Mouse (Mus musculus) heart, embryonic 15.5 days (tissue): ENCODE results near the gene Smoc1. TPM values are rescaled to one million over a fixed set of nuclear protein-coding genes. Genes with fewer than 3 reads are reported as not detected.
A peak's percentile ranks its signal among the peaks of the same experiment; 100 is the strongest.

Source experiments
- ATAC-seq: fragments of 200-750 bp; cut with Nextera tagmentation; replicated peaks from 2 replicates; pipeline ENCODE4 v1.8.0; 2017; ENCODE audit warnings: low read depth, moderate TSS enrichment; ENCODE audit not compliant: insufficient number of reproducible peaks, insufficient read depth, low FRiP score
- H3K27ac ChIP-seq: fragments of 300-500 bp; sonication (generic); 2 replicates; pipeline ENCODE4 v1.5.1; 2015; ENCODE audit warnings: mild to moderate bottlenecking, inconsistent platforms
- H3K27me3 ChIP-seq: fragments of 300-500 bp; sonication (generic); 2 replicates; pipeline ENCODE4 v1.6.1; 2015; ENCODE audit warnings: inconsistent platforms
- H3K36me3 ChIP-seq: fragments of 300-500 bp; sonication (generic); 2 replicates; pipeline ENCODE4 v1.6.1; 2015; ENCODE audit warnings: mild to moderate bottlenecking, inconsistent platforms
- H3K4me1 ChIP-seq: fragments of 300-500 bp; sonication (generic); replicated peaks from 2 replicates; pipeline ENCODE4 v1.6.1; 2015; ENCODE audit warnings: inconsistent platforms
- H3K4me2 ChIP-seq: fragments of 300-500 bp; sonication (generic); 2 replicates; pipeline ENCODE4 v1.6.1; 2015; ENCODE audit warnings: inconsistent platforms, mild to moderate bottlenecking, moderate library complexity
- H3K4me3 ChIP-seq: fragments of 300-500 bp; sonication (generic); 2 replicates; pipeline ENCODE4 v1.5.1; 2015; ENCODE audit warnings: mild to moderate bottlenecking, inconsistent platforms
- H3K9ac ChIP-seq: fragments of 300-500 bp; sonication (generic); 2 replicates; pipeline ENCODE4 v1.6.1; 2015; ENCODE audit warnings: mild to moderate bottlenecking, inconsistent platforms
- H3K9me3 ChIP-seq: fragments of 300-500 bp; sonication (generic); replicated peaks from 2 replicates; pipeline ENCODE4 v1.6.1; 2016; ENCODE audit warnings: inconsistent platforms
- WGBS: fragments of 180-500 bp; shearing (Covaris S2); methylation state at CpG from one replicate; pipeline ENCODE4 v1.1.7; 2015; ENCODE audit warnings: mixed read lengths; 5-methylcytosine and 5-hydroxymethylcytosine counted together
- polyA plus RNA-seq: library from polyadenylated mRNA; unstranded; fragments of >200 nt; fragmentation: Nextera tagmentation; extraction: Ambion mirVana; gene quantifications from 2 replicates; pipeline ENCODE4 v1.2.1, GENCODE M21; 2015

Gene Smoc1
- polyA plus RNA-seq, 1 experiment from 2014 or later: 7.0 TPM

GRCm38 (mm10) chr12:81133055-81133665 is 106.6 kb downstream of the Smoc1 start:
- ATAC-seq: no peak
- 63% methylated on average over 4 of the region's 4 CpGs for WGBS
- no peaks in the 10 kb centered on the region for H3K9me3 ChIP-seq
- no peak overlapping the region for H3K4me2 ChIP-seq
- no peak overlapping the region for H3K27ac ChIP-seq
- no peaks in the 10 kb centered on the region for H3K27me3 ChIP-seq
- H3K4me1 ChIP-seq: no peaks in the 10 kb centered on the region
- H3K4me3 ChIP-seq: no peak overlapping the region
- H3K36me3 ChIP-seq: no peaks in the 10 kb centered on the region
- H3K9ac ChIP-seq: no peak overlapping the region

- H3K36me3 ChIP-seq: no peaks in the 10 kb centered on the region
- H3K4me3 ChIP-seq: no peak overlapping the region
- H3K27me3 ChIP-seq: no peaks in the 10 kb centered on the region
- no peak overlapping the region for H3K4me2 ChIP-seq
- H3K9ac ChIP-seq: no peak overlapping the region
- ATAC-seq: no peak
- no peaks in the 10 kb centered on the region for H3K9me3 ChIP-seq
- no peak overlapping the region for H3K27ac ChIP-seq
- WGBS: 76% methylated on average over 6 of the region's 6 CpGs
- H3K4me1 ChIP-seq: peaks cover 5% of the 10 kb centered on the region; the same call in 1 of the 2 replicates
Measured at GRCm38 (mm10) chr12:81138217-81138616, 111.6 kb downstream of the Smoc1 start.

GRCm38 (mm10) chr12:81139463-81139862 is 112.9 kb downstream of the Smoc1 start:
- no peaks in the 10 kb centered on the region for H3K9me3 ChIP-seq
- no peak overlapping the region for H3K4me2 ChIP-seq
- H3K4me1 ChIP-seq: peaks cover 13% of the 10 kb centered on the region
- H3K9ac ChIP-seq: no peak overlapping the region
- no peaks in the 10 kb centered on the region for H3K27me3 ChIP-seq
- no peak overlapping the region for H3K4me3 ChIP-seq
- H3K27ac ChIP-seq: no peak overlapping the region
- no peak for ATAC-seq
- 79% methylated on average over 6 of the region's 6 CpGs for WGBS
- H3K36me3 ChIP-seq: no peaks in the 10 kb centered on the region

GRCm38 (mm10) chr12:81140594-81141328 is 114.2 kb downstream of the Smoc1 start:
- ATAC-seq: 0 out of 2 replicates have a peak, but pooled peaks have one; percentile 24
- WGBS: 42% methylated on average over 9 of the region's 9 CpGs
- Histone ChIP-seq H3K9ac (no peak overlapping the region), H3K27me3 (no peaks in the 10 kb centered on the region), H3K9me3 (no peaks in the 10 kb centered on the region), H3K4me3 (no peak overlapping the region), H3K27ac (no peak overlapping the region), H3K4me1 (peaks cover 13% of the 10 kb centered on the region), H3K36me3 (no peaks in the 10 kb centered on the region), H3K4me2 (no peak overlapping the region)

- WGBS: 55% methylated on average over 7 of the region's 7 CpGs
- H3K9ac ChIP-seq: no peak overlapping the region
Measured at GRCm38 (mm10) chr12:81141329-81141711, 114.7 kb downstream of the Smoc1 start.

GRCm38 (mm10) chr12:81142231-81142630 is 115.6 kb downstream of the Smoc1 start:
- H3K9me3 ChIP-seq: no peaks in the 10 kb centered on the region
- ATAC-seq: no peak
- H3K9ac ChIP-seq: no peak overlapping the region
- no peak overlapping the region for H3K4me2 ChIP-seq
- no peaks in the 10 kb centered on the region for H3K36me3 ChIP-seq
- H3K27me3 ChIP-seq: no peaks in the 10 kb centered on the region
- WGBS: 73% methylated on average over 3 of the region's 3 CpGs
- H3K27ac ChIP-seq: no peak overlapping the region
- H3K4me3 ChIP-seq: no peak overlapping the region
- H3K4me1 ChIP-seq: peaks cover 13% of the 10 kb centered on the region

More at GRCm38 (mm10) chr12:81141329-81141711, 114.7 kb downstream of the Smoc1 start:
- H3K27ac ChIP-seq: no peak overlapping the region
- ATAC-seq: peak; percentile 16; the same call in 1 of the 2 replicates
- no peak overlapping the region for H3K4me3 ChIP-seq
- H3K4me2 ChIP-seq: no peak overlapping the region
- H3K9me3 ChIP-seq: no peaks in the 10 kb centered on the region
- no peaks in the 10 kb centered on the region for H3K27me3 ChIP-seq
- no peaks in the 10 kb centered on the region for H3K36me3 ChIP-seq
- H3K4me1 ChIP-seq: peaks cover 13% of the 10 kb centered on the region

GRCm38 (mm10) chr12:81144201-81144600 is 117.6 kb downstream of the Smoc1 start:
- Histone ChIP-seq H3K4me3 (no peak overlapping the region), H3K4me1 (peaks cover 13% of the 10 kb centered on the region), H3K36me3 (no peaks in the 10 kb centered on the region), H3K9me3 (no peaks in the 10 kb centered on the region), H3K9ac (no peak overlapping the region), H3K27me3 (no peaks in the 10 kb centered on the region), H3K27ac (no peak overlapping the region), H3K4me2 (peak overlapping the region; percentile 38)
- WGBS: 21% methylated on average over 10 of the region's 10 CpGs
- no peak for ATAC-seq

- no peak for ATAC-seq
- Histone ChIP-seq H3K27ac (no peak overlapping the region), H3K4me2 (no peak overlapping the region), H3K9ac (no peak overlapping the region), H3K4me1 (peaks cover 11% of the 10 kb centered on the region), H3K4me3 (no peak overlapping the region), H3K9me3 (no peaks in the 10 kb centered on the region), H3K27me3 (no peaks in the 10 kb centered on the region), H3K36me3 (no peaks in the 10 kb centered on the region)
- WGBS: 60% methylated on average over 10 of the region's 10 CpGs
Measured at GRCm38 (mm10) chr12:81146417-81147180, 120.0 kb downstream of the Smoc1 start.

- no peak for ATAC-seq
- 86% methylated on average over 6 of the region's 6 CpGs for WGBS
- no peak overlapping the region for H3K4me2 ChIP-seq
- no peak overlapping the region for H3K27ac ChIP-seq
- no peaks in the 10 kb centered on the region for H3K27me3 ChIP-seq
- H3K9me3 ChIP-seq: no peaks in the 10 kb centered on the region
- no peak overlapping the region for H3K9ac ChIP-seq
- peaks cover 11% of the 10 kb centered on the region for H3K4me1 ChIP-seq
- no peak overlapping the region for H3K4me3 ChIP-seq
- H3K36me3 ChIP-seq: no peaks in the 10 kb centered on the region
Measured at GRCm38 (mm10) chr12:81147956-81148355, 121.3 kb downstream of the Smoc1 start.

GRCm38 (mm10) chr12:81150917-81151316 is 124.3 kb downstream of the Smoc1 start:
- H3K36me3 ChIP-seq: no peaks in the 10 kb centered on the region
- no peak overlapping the region for H3K9ac ChIP-seq
- H3K4me3 ChIP-seq: no peak overlapping the region
- H3K9me3 ChIP-seq: no peaks in the 10 kb centered on the region
- no peak overlapping the region for H3K4me2 ChIP-seq
- 66% methylated on average over 5 of the region's 5 CpGs for WGBS
- ATAC-seq: peak; percentile 72
- H3K27ac ChIP-seq: no peak overlapping the region
- no peaks in the 10 kb centered on the region for H3K27me3 ChIP-seq
- peaks cover 3% of the 10 kb centered on the region; the same call in 1 of the 2 replicates for H3K4me1 ChIP-seq

GRCm38 (mm10) chr12:81152082-81152481 is 125.5 kb downstream of the Smoc1 start:
- no peaks in the 10 kb centered on the region for H3K27me3 ChIP-seq
- H3K27ac ChIP-seq: no peak overlapping the region
- no peak overlapping the region for H3K4me2 ChIP-seq
- WGBS: 52% methylated on average over 2 of the region's 2 CpGs
- H3K4me3 ChIP-seq: no peak overlapping the region
- peak; percentile 45; the same call in 1 of the 2 replicates for ATAC-seq
- H3K36me3 ChIP-seq: no peaks in the 10 kb centered on the region
- H3K9ac ChIP-seq: no peak overlapping the region
- no peaks in the 10 kb centered on the region for H3K9me3 ChIP-seq
- peaks cover 3% of the 10 kb centered on the region; the same call in 1 of the 2 replicates for H3K4me1 ChIP-seq
